Mouse (Mus musculus) frontal cortex, postnatal 25 days (tissue): ENCODE measurements around the gene Ltb4r2.

Experiments used
- DNase-seq, 2 experiments: peaks; one replicate each; pipeline ENCODE4 v3.0.0; 2022; ENCODE audit warnings: low spot score in 2 of 2

Ltb4r2 gene

DNA sequence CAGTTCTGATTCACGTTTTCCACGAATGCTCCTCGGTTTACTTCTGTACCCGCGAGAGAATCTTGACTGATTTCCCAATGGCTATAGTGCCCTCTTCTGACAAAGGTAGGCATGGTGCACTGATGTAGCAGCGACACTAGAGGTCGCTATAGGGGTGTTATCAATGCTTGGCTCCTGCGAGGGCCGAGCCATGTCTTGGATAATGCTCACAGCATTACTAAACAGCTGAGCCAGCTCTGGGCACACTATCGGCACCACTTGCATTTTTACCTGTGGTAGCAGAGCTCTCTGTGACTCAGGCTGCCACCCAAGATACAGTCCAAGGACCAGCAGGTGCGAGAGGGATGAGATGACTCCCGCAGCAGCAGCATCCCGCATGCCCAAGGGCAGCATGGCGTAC is 20.1 kb downstream of the Ltb4r2 start:
- no peak for DNase-seq

DNA sequence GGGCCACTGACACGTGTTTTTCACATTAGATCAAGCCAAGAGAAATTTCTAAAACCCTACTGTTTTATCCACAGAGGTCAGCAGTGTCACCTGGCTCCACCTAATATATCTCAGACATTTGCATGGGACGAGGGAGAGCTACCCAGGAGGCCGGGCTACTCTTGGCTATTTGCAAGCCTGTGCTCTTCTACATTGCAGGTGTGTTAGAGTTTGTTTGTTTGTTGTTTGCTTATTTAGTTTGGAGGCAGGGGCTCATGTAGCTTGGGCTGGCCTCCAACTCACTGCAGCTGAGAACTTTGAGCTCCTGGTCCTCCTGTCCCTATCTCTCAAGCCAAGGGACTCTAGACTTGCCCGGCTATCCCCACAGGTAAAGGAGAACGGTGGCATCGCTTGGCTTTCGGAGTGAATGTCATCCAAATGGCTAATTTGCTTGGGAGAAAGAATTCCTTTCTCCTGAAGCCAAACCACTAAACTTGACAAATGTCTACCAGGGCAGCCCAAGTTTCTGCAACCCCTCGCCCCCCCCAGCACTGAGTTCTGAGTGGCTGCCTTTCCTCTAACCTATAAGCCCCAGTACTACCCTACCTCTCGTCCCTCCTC is 21.2 kb downstream of the Ltb4r2 start:
- DNase-seq, result no peak

DNA sequence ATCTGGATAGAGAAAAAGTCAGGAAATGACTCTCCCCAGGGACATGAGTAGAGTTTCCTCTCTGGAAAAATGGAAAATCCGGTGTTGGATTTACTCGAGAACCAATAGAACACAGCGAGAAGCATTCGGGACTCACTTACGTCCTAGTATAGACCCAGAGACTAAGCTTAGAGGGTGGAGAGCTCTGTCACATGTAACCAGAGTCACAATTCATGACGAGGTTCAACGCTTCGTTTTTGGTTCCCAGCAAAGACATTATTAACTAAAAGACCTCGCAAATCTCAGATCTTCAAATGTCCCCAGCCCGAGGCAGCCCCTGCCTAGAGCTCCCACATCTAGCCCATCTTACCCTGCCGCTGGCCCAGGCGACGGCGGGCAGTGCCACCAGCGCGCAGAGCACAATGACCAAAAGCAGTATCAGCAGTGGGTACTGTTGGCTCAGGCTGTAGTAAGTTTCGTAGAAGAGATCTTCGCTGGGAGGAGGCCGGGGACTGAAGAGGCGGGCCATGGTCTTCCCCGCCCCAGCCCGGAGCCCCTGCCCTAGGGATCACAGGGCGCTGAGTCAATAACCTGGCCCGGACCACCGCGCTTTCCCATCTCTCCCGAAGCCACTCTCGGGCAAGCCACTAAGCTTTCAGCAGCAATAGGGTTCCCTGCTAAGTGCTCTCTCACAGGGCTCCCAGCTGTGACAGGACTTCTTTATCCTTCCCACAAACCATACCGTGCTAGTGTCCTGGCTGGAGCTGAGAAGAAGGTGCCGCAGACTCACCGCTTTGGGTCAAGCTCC is 22.1 kb downstream of the Ltb4r2 start:
- DNase-seq, result no peak

DNA sequence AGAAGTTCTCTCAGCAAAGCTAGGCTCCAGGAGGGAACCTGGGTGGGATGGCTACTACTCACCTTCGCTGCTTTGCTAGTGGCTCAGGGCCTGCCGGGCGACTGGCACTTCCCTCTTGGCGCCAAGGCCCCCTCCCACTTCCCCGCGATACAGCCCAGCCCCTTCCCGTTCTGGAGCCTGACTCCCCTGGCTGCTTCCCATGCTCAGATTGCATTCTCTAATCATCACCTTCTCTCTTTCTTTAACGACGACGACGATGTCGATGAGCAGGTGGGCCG is 22.7 kb downstream of the Ltb4r2 start, which contains the start of gene Adcy4:
Gene Adcy4, minus strand, starts transcription at position 138 of the 278 bp plus-strand sequence.
- DNase-seq, result no peak

DNA sequence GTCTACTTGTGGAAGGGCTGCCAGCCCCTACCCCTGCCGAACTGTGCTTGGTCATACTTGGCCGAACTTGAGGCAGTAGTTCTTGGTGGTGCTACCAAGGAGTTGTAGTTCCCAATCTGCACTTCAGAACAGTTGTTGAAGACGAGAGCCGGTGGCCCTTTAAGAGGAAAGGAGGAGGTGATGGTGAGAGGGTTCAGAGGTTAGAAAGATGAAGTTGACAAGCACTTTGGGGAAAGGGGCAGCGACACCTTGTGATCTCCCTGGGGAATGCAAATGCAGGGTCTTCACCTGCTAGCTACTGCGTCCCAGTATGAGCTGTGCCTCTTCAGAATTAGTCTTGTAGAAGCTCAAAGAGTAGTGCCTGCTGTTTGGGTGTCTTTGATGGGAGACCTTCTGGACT is 24.0 kb downstream of the Ltb4r2 start:
- no peak for DNase-seq

DNA sequence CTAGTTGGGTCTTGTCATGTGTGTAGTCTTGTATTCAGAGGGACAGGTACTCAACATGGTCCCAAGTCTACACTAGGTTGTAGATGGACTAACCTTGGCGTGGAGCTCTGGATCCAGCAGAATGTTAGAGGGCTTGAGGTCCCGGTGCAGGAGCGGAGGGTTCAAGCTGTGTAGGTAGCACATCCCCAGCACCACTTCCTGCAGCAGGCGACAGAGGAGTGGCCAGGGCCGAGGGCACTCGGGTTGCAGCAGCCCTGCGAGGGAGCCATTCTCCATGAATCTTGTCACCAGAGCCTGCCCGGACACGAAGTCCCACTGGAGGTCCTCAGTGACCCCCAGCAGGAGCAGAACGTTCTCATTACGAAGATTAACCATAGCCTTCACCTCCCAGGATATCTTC is 26.5 kb downstream of the Ltb4r2 start:
- no peak for DNase-seq

DNA sequence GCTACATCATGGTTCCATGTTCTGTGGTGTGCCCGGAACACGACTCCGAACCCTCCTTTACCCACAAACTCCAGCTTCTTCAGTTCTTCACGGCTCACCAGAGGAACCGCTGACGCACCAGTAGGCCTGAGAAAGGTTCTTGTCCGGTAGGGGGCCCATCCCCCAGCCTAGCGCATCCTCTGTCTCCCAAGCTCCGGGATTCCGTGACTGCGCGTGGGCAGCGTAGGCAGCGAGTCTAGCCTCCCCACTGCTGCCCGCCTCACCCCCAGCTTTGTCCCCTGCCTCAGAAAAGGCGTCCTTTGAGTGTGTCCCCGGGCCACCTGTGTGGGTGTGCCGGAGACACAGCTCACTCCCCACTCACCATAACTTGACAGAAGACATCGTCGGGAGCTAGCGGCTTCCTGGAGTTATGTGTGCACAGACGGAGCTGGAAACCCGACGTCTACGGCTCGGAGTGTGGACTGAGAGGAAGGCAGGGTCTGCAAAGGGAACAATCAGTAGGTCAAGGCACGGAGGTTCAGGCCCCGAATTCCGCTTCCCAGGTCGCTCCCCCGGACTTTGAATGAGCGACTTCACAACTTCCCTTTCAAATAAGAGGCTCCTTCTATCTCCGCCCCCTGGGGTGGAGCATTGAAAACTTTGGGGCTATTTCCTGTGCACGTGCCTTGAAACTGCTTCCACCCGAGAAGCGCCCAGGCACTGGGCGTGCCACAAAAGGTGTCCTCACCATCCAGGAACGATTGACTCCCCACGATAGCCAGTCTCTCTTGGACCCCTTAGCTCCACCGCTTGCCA is 27.2 kb downstream of the Ltb4r2 start, which contains the start of gene Ripk3:
Gene Ripk3, minus strand, starts transcription at position 610 of the 795 bp plus-strand sequence.
- DNase-seq, result no peak

DNA sequence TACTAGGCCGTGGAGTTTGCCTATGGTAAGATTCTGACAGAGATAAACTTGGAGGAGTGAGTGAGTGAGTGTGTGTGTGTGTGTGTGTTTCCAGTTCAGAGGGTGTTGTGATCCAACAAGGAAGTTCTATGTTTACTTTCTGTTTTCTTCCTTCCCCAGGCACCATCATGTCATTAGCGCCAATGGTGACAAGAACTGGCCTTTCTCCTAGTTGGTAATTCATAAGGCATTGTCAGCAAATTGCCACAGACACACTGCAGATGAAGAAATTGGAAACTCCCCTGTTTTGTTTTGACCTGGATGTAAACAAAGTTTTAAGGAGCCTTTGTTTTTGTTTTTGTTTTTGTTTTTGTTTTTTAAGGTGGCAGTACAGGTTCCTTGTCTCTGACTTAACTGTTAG is 32.2 kb downstream of the Ltb4r2 start:
- no peak for DNase-seq

DNA sequence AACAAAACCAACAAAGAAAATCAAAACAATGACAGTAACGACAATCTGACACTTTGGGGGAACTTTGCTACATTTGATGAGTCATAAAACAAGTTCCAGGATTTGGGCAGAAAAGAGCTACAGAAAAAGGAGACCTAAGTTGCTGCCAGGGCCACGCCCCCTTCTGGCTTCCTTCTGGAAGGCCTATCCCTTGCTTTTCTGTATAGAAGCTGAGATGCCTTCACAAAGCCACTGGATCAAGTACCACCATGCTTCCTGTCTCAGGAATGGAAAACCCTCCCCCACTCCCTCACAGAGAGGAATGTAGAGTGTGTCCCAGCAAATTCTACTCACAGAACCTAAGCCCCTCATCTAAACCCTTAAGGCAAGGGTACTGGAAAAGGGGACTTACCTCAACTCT is 32.7 kb downstream of the Ltb4r2 start:
- no peak for DNase-seq

DNA sequence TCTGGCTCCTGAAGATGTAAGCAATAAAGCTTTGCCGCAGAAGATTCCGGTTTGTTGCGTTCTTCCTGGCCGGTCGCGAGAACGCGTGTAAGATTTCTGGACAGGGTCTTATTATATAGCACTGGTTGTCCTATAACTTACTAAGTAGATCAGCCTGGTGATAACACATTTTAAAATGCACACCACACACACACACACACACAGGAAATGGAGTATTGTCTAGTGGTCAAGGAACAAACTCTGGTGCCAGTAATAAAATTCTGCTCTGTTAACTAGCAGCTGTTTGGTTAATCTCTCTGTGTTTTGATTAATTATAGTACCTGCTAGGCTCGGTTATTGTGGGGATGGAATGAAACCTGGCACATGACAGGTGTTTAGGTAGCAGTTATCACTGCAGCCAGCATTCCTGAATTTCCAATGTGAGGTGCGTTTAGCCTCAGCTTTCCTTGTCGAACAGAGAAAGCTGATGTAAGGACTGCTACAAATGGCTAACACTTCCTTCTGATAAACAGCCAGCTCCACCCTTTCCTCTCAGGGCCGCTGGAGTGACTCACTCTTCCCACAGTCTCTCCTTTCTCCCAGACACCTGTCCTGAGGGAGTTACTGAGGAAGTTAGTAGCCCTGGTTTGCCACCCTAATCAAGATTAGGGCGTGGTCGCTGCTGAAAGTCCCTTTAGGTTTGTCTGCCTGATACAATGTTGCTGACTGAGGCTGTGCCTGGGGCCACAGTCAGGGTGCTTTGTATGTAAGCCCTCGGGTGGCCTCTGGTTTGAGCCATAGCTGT is 34.3 kb downstream of the Ltb4r2 start:
- DNase-seq, result no peak
